Mouse (Mus musculus): ENCODE measurements around the gene Ern1.

GRCm38 (mm10) chr11:106465932-106466331 is 21.7 kb downstream of the Ern1 start:
- TF ChIP-seq CTCF (IDR thresholded peaks at IDR 0.05; ENCODE audit: control insufficient read depth, insufficient read depth, insufficient replicate concordance, low read depth, low read length), result no peak
- no peak for TF ChIP-seq POLR2A (IDR thresholded peaks at IDR 0.05; ENCODE audit: control insufficient read depth, low read depth, low read length)
